Mouse (Mus musculus) thymus, adult 2 months (tissue): ENCODE results near the gene Cbfa2t3. TPM values are rescaled to one million over a fixed set of nuclear protein-coding genes. Genes with fewer than 3 reads are reported as not detected.

Source experiments
- DNase-seq: peaks from one replicate; pipeline ENCODE4 v3.0.0; 2021
- H3K27ac ChIP-seq: fragments of 200-500 bp; 2 replicates; pipeline ENCODE4 v1.5.1; 2012; ENCODE audit warnings: low read length, control low read depth; ENCODE audit not compliant: control insufficient read depth, insufficient read depth
- H3K27me3 ChIP-seq: fragments of 200-500 bp; 2 replicates; pipeline ENCODE4 v1.6.1; 2012; ENCODE audit warnings: mild to moderate bottlenecking, low read length, moderate library complexity, mixed read lengths; ENCODE audit not compliant: control insufficient read depth, insufficient read depth
- H3K36me3 ChIP-seq: fragments of 200-500 bp; 2 replicates; pipeline ENCODE4 v1.6.1; 2012; ENCODE audit warnings: mild to moderate bottlenecking, low read length, moderate library complexity; ENCODE audit not compliant: control insufficient read depth, insufficient read depth
- H3K4me1 ChIP-seq: fragments of 200-500 bp; replicated peaks from 2 replicates; pipeline ENCODE4 v1.6.1; 2012; ENCODE audit warnings: low read length; ENCODE audit not compliant: control insufficient read depth, insufficient read depth
- H3K4me3 ChIP-seq: fragments of 200-500 bp; 2 replicates; pipeline ENCODE4 v1.5.1; 2012; ENCODE audit warnings: mild to moderate bottlenecking, low read length, control low read depth, moderate library complexity; ENCODE audit not compliant: control insufficient read depth, insufficient read depth
- CTCF ChIP-seq: fragments of 200-500 bp; IDR thresholded peaks from 2 replicates; pipeline ENCODE4 v1.5.1; 2012; ENCODE audit warnings: mild to moderate bottlenecking, control low read depth, low read length, moderate library complexity, borderline replicate concordance; ENCODE audit not compliant: control insufficient read depth, poor library complexity, insufficient read depth; ENCODE audit errors: extremely low read depth
- POLR2A ChIP-seq: fragments of 200-500 bp; IDR thresholded peaks from 2 replicates; pipeline ENCODE4 v1.6.1; 2012; ENCODE audit warnings: mild to moderate bottlenecking, low read length, control low read depth, moderate library complexity; ENCODE audit not compliant: control insufficient read depth, poor library complexity, insufficient read depth; ENCODE audit errors: extremely low read depth
- WGBS: fragments of 180-500 bp; shearing (Covaris S2); methylation state at CpG from one replicate; pipeline ENCODE4 v1.1.7; 2018; 5-methylcytosine and 5-hydroxymethylcytosine counted together
- polyA plus RNA-seq: library from polyadenylated mRNA; depleted of rRNA; stranded (reverse); fragments of >200 nt; gene quantifications from 2 replicates; pipeline ENCODE4 v1.2.3, GENCODE M21; 2012; rRNA removed

Gene Cbfa2t3
- polyA plus RNA-seq, 1 experiment = 62.3 TPM

- Histone ChIP-seq H3K27ac (no peak overlapping the region), H3K4me1 (peaks cover 21% of the 10 kb centered on the region), H3K4me3 (no peak overlapping the region), H3K27me3 (no peaks in the 10 kb centered on the region), H3K36me3 (peaks cover 5% of the 10 kb centered on the region)
- 77% methylated on average over 10 of the region's 10 CpGs for WGBS
- DNase-seq = no peak
- no peak for TF ChIP-seq POLR2A
- no peak for TF ChIP-seq CTCF
Observed at GRCm38 (mm10) chr8:122577116-122577515, 121.8 kb downstream of the Cbfa2t3 start.

- H3K27me3 ChIP-seq = no peaks in the 10 kb centered on the region
- 1% methylated on average over 39 of the region's 39 CpGs for WGBS
- H3K27ac ChIP-seq = no peak within 1 kb of the TSS
- DNase-seq = peak; percentile 97
- H3K4me3 ChIP-seq = peak within 1 kb of the TSS; percentile 69
- TF ChIP-seq POLR2A = no peak
- TF ChIP-seq CTCF = no peak
- H3K4me1 ChIP-seq = peaks cover 21% of the 10 kb centered on the region
- H3K36me3 ChIP-seq = peaks cover 10% of the 10 kb centered on the region
Observed at GRCm38 (mm10) chr8:122576648-122577022, 122.3 kb downstream of the Cbfa2t3 start, which contains the start of gene Aprt. Gene Aprt (minus strand): TSS chr8:122576909.

GRCm38 (mm10) chr8:122575735-122576647, 122.9 kb downstream of the Cbfa2t3 start:
- no peak for DNase-seq
- H3K27me3 ChIP-seq = no peaks in the 10 kb centered on the region
- 19% methylated on average over 21 of the region's 21 CpGs for WGBS
- H3K27ac ChIP-seq = no peak overlapping the region
- H3K4me1 ChIP-seq = peaks cover 21% of the 10 kb centered on the region
- TF ChIP-seq CTCF = no peak
- TF ChIP-seq POLR2A = no peak; the same call in 1 of the 2 replicates
- H3K36me3 ChIP-seq = peaks cover 15% of the 10 kb centered on the region
- peak overlapping the region; percentile 69 for H3K4me3 ChIP-seq

GRCm38 (mm10) chr8:122575286-122575685, 123.6 kb downstream of the Cbfa2t3 start:
- TF ChIP-seq POLR2A (no peak), CTCF (no peak)
- no peak for DNase-seq
- H3K4me1 ChIP-seq = peaks cover 21% of the 10 kb centered on the region
- no peak overlapping the region for H3K4me3 ChIP-seq
- 80% methylated on average over 8 of the region's 8 CpGs for WGBS
- H3K27ac ChIP-seq = no peak overlapping the region
- H3K36me3 ChIP-seq = peaks cover 18% of the 10 kb centered on the region
- no peaks in the 10 kb centered on the region for H3K27me3 ChIP-seq

Other genes with a start within 250 kb of the Cbfa2t3 start
- gene Snai3, start 238.4 kb downstream of the Cbfa2t3 start, polyA plus RNA-seq = 47.1 and 51.1 TPM in 2 replicates
- 273 and 296 TPM in 2 replicates for gene Rnf166, start 223.0 kb downstream of the Cbfa2t3 start, polyA plus RNA-seq
- gene Ctu2, start 223.0 kb downstream of the Cbfa2t3 start, polyA plus RNA-seq = 118 and 136 TPM in 2 replicates
- 93.6 and 106 TPM in 2 replicates for gene Piezo1, start 147.8 kb downstream of the Cbfa2t3 start, polyA plus RNA-seq
- 136 and 210 TPM in 2 replicates for gene Cdt1, start 131.1 kb downstream of the Cbfa2t3 start, polyA plus RNA-seq
- gene Aprt, start 122.2 kb downstream of the Cbfa2t3 start, polyA plus RNA-seq = 119 and 136 TPM in 2 replicates
- 15.6 and 19.2 TPM in 2 replicates for gene Galns, start 87.6 kb downstream of the Cbfa2t3 start, polyA plus RNA-seq
- 104 and 133 TPM in 2 replicates for gene Trappc2l, start 87.5 kb downstream of the Cbfa2t3 start, polyA plus RNA-seq
- gene Pabpn1l, start 76.4 kb downstream of the Cbfa2t3 start, polyA plus RNA-seq = 0.20 and 0.42 TPM in 2 replicates
- 17.5 and 19.6 TPM in 2 replicates for gene Acsf3, start 76.4 kb upstream of the Cbfa2t3 start, polyA plus RNA-seq
- 0.11 and 0.13 TPM in 2 replicates for gene Cdh15, start 148.9 kb upstream of the Cbfa2t3 start, polyA plus RNA-seq